Mouse (Mus musculus) skeletal muscle tissue, adult 2 months (tissue): ENCODE data around the gene Dpy19l1.
A peak's percentile ranks its signal among the peaks of the same experiment; 100 is the strongest.

Source experiments
- DNase-seq: peaks from one replicate; pipeline ENCODE4 v3.0.0-alpha.2; 2012; ENCODE audit warnings: low read depth, low spot score

The Dpy19l1 gene

DNA sequence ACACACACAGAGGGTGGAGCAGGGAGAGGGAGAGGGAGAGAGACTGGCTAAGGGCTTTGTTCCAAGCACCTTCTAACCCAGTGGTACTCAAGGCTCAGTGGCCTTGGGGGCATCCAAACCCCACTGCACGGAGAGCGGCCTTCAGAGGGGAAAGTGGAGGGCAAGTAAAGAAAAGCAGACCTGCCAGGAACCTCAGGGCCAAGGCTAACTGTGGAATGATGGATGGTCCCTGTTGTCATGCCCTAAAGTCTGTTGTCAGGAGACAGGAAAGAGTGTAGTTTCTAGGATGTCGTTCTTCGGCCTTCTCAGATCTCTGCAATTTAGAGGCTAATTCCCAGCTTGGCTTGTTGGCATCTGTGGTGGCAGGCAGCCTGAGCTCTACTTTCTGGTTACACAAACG lies 32.8 kb downstream of the Dpy19l1 start:
- DNase-seq, result no peak

DNA sequence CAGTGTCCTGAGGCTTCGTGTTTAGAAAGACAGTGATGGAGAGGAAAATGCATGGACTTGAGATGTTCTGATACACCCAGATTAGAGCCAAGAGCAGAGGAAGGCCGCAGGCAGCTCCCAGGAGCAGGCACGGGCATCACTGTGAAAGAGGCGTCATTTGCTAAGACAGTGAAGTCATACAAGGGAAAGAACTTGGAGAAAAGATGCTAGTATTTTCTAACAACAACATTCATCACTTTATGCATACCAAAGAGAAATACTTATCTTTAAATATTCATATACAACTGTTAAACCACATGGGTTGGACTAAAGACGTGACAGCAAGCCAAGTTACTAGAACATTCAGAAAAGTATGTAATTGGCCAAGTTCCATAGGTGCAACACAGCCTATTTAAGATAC lies 35.8 kb downstream of the Dpy19l1 start:
- no peak for DNase-seq

DNA sequence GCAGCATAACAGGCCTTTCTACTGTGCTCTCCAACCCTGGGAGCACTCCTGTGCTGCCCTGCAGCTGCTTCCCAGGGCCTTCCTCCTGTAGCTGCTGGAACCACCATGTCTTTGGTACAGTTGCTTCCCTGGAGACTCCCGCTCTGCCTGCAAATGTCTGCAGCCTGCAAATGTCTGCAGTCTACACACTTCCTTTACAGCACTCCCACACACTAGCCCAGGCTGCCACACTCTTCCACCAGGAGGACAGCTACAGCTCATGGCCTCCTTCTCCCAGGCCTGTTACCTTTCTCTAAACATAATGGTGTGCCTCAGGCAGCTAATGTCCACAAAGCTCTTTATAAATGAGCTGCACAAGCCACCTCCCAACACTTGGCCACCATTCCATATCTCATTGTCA lies 36.3 kb downstream of the Dpy19l1 start:
- DNase-seq, result no peak

- DNase-seq, result no peak
These were observed 41.5 kb downstream of the Dpy19l1 start for GRCm38 (mm10) chr9:24461379-24461961.

DNA sequence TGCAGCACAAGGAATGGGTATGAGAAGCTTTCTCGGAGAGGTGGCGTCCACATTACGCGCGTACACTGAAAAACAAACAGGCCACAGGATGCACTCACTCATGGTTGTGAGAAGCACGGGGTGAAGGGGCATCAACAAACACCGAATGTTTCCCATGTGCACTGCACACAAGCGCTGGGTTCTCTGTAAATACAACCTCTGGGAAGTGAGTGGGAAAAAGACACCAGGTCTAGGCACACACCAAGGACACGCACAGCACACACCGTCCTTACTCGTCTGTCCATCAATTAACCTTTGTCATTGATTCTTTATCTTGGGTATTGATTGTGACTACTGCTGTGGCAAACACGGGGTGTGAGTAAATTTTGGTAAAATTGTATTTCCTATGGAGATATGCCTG lies 49.1 kb downstream of the Dpy19l1 start:
- DNase-seq, result no peak

GRCm38 (mm10) chr9:24450976-24451375 lies 52.0 kb downstream of the Dpy19l1 start:
- DNase-seq, result no peak

GRCm38 (mm10) chr9:24450524-24450923 lies 52.4 kb downstream of the Dpy19l1 start:
- DNase-seq, result no peak

DNA sequence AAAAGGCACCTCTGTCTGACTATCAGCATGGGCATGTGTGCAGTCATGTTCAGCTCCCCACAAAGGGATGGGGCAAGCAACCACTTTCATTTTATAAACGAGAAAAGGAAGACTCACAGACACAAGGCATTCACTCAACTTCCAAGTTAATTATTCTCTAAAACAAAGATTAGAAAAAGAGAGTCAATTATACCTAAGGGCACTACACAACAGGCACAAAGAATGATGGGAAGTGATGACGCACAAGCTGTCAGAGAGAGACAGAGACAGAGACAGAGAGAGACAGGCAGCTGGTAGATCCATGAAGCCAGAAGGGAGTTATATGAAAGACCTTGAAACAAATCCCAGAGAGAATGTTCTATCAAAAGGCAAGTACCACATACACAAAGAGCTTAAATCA lies 68.0 kb downstream of the Dpy19l1 start:
- no peak for DNase-seq

DNA sequence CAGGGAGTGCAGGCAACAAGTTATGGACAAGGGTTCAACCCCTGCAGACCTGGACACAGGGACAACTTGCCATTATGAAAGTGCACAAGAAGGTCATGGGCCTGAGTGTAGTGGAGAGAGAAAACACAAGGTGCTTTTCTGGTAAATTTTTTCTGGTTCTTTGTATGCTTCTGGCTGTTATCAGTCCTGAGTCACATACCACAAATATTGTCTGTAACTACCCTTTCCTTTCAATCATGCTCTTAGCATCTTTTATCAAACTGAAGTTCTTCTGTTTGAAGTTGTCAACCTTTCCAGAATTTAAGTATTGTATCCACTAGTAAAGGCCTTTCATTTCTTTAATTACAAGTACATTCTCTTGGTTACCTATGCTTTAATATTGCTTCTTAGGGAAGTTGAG lies 73.2 kb downstream of the Dpy19l1 start:
- no peak for DNase-seq

GRCm38 (mm10) chr9:24425679-24426078 lies 77.3 kb downstream of the Dpy19l1 start:
- no peak for DNase-seq

DNA sequence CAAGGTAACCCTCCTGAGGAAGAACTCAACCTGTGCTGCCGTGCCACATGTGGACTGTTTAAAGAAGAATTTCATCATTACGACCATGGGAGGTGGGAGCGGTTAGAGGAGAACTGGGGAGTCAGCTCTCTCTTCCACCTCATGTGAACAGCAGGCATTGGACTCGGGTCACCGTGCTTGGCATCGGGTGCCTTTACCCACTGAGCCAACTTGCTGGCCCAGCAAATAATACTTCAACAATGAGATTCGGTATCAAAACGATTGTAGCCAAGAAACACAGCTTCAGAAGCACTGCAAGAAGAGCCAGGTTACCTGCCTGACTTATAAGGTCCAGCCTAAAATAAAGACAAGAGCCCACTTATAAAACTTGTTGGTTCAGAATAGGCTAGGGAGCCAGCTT lies 79.7 kb downstream of the Dpy19l1 start:
- no peak for DNase-seq

DNA sequence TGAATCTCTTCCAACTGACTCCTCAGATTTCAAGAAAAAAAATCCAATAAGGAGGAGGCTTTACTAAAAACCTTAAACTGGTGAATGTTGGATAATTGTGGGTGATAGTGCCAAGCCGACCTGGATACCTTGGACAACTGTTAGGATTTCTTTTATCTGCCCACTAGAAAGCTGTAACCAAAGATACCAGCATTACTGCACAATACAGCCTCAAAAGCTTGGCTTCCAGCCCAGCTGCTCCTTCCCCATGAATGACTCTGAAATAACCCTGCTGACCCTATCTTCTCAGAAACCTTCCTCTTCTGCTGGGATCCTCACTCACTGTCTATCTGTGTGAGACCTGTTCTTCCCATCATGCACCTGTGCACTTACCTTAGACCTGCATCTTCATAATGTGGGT lies 81.1 kb downstream of the Dpy19l1 start:
- no peak for DNase-seq

DNA sequence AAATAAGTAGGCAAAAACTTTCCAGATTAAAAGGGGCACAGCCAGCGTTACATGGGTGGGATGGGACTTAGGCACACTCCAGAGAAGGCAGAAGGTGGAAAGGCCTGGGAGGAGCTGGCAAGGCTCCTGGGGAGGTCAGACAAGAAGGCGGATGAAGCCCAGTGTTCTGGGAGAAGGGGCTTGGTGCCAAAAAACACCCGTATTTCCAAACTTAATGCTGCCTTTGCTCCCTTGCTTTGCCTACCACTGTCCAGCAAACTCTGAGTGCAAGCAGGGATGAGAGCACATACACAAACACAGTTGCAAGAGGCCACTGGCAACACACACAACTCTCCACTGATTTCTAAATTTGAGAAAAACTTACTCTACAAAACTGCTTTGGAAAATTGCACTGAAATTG lies 81.7 kb downstream of the Dpy19l1 start:
- DNase-seq, result no peak

DNA sequence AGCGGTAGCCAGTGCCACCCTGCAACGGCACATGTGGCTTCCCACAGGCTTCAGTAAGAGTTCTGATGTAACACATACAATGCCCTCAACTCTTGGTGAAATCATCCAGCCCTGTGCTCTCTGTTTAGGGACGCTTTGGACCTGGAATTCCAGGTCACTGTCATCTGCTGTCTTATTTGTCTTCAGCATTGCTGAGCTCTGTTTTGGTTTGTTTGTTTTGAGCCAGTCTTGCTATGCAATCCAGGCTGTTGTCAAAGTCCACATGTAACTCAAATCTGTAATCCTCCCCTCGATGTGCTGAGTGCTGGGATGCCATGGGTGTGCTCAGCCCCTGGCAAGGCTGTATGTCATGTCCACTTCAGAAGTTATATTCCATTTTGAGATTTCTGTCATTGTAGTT lies 82.8 kb downstream of the Dpy19l1 start:
- DNase-seq, result no peak

DNA sequence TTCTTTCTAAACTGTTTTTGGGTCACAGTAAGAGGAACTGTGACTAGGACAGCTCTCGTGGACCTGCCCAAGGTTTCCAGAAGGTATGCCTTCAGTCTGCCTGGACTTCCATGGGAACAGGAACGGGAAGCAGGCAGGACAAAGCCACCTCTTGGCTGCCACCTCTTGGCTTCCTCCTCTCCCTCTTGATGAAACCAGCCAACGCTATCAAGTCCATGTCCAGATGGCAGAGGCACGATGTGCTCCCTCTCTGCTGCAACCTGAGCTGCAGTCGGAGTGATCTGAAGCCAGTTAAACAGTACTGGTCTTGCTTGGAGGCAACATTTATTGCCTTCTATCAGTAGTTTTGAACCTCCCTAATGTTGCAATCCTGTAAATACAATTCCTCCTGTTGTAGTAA lies 84.7 kb downstream of the Dpy19l1 start:
- DNase-seq, result peak; percentile 1

GRCm38 (mm10) chr9:24411483-24411882 lies 91.5 kb downstream of the Dpy19l1 start:
- DNase-seq, result no peak

DNA sequence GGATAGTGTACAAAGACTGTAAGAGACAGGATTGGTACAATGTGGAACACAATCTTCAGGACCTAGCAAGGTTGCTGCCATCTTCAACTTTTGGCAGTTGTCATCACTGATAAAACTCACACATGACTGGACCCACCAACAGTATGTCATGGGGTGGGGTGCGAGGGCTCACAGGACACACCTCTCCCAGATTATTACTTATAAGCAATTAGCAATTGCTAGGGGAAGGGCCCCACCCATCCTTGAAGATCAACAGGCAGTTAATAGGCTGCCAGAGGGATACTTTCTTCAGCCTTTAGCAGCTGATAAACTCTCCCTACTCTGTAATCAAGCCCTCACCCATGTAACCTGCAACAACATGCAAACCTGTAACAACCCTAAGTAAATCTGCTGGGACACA lies 92.5 kb downstream of the Dpy19l1 start:
- no peak for DNase-seq

DNA sequence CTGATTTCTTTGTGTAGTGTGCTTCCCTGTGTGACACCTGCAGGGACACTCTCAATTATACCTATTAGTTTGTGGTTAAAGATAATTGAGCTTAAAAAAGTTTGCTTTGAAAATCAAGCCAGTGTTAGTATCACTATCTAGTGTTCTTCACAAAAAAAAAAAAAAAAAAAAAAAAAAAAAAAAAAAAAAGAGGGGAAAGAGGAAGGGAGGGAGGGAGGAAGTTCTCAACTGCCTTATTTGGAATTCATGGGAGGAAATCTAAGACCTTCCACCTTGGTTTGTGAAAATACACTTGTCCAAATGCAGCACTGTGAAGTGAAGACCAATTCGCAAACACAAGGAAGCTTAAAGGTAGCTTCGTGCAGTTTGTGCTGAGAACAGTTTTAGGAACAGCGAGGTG lies 94.9 kb downstream of the Dpy19l1 start:
- no peak for DNase-seq

DNA sequence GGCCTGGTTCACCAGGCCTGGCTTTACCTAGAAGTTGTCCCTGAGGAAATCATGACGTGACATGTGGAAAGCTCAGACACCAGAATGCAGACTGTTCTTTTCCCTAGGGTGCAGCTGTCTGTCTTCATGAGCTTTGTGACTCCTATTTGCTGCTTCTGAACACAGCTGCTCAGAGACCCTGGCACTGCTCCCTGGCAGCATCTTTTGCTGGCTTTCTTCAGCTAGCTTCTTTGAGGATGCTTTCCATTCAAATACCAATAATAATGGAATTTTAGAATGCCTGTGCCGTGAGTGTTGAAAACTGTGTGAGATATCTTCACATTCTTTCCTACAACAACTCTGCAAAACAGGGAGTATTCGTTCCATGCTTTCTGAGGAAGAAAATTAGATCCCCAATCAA lies 108.8 kb downstream of the Dpy19l1 start:
- DNase-seq, result peak; percentile 7

- no peak for DNase-seq
These were observed 112.1 kb downstream of the Dpy19l1 start for GRCm38 (mm10) chr9:24390807-24391370.

- no peak for DNase-seq
These were observed 115.7 kb downstream of the Dpy19l1 start for GRCm38 (mm10) chr9:24387230-24387629.

DNA sequence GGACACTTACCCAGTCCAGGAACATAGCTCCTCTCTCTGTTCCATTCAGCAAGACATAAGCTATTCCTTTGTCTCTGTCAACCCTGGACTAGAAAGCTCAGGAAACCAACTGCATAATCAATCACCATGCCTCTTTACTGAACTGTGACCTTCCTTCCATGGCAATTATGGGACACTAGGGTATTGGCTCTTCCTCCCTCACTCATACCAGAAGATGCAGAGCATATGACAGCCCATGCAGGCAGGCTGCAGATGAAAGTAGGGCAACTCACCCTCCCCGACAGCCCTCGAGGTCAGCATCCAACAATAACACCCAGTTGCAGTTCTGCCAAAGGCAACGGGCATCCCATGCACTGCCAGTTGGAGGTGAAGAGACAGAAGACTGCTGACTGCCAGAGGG lies 123.6 kb downstream of the Dpy19l1 start:
- DNase-seq, result peak; percentile 0

DNA sequence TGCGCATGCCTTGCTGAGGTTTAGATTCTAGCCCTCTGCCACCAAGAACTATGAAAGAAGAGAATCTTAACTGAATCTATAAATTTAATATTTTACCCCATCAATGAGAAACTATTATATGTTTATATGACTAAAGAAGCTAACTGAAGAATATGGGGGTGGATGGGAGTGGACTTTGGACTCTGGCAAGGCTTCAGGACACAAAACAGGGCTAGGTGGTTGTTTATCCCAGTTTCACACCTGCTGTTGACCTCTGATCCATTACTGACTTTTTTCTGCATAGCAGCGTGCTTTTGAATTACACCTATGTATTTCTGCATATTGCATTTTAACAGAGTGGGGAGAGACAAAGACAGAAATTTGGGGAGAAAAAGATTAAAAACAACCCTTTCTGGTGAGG lies 124.1 kb downstream of the Dpy19l1 start:
- DNase-seq, result no peak
